Mouse (Mus musculus) frontal cortex, postnatal 36 days (tissue): Measurements from ENCODE around the gene Ttc7b.
A peak's percentile ranks its signal among the peaks of the same experiment; 100 is the strongest.

ENCODE experiments used
- DNase-seq, 2 experiments: peaks; one replicate each; pipeline ENCODE4 v3.0.0; 2022; ENCODE audit warnings: low spot score in 2 of 2

The Ttc7b gene

DNA sequence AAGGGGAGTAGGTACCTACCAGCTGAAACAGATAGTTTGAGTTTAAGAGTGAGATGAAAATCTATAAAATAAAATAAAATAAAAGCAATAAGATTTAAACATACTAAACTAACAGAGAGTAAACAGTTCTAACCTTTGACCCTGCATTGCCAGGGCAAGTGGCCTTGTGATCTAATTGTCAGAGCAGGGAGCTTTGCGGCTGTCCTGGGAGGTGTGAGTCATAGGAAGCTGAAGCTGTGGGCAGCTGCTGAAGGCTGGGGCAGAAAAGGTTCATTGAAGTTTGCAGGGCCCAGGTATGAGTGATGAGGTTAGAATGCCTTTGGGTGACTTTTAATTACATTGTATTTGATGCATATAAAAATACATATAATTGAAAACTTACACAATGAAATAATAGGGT, 5.3 kb upstream of the Ttc7b start:
- no peak for DNase-seq

GRCm38 (mm10) chr12:100520077-100520793, 391 bp downstream of the Ttc7b start:
- DNase-seq: peak; percentile 30 to 49

DNA sequence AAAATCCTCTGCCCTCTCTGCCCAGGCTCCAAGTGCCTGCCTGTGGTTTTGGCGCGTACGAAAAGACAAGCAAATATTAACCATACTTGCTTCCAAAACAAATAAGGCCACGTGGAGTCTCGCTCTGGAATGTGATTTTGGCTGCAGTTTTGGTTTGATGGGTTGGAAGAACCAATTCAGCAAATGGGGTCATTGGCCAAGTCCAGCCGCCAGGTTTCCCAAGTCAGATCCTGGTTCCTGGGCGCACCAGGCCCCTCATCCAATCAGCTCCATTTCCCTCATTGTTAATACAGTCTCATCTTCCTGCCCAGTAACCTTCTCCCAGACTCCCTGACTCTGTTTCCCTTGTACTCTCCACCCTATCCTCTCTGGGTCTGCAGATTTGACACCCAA, 946 bp downstream of the Ttc7b start:
- DNase-seq: peak in 1 of 2 experiments; percentile 31

DNA sequence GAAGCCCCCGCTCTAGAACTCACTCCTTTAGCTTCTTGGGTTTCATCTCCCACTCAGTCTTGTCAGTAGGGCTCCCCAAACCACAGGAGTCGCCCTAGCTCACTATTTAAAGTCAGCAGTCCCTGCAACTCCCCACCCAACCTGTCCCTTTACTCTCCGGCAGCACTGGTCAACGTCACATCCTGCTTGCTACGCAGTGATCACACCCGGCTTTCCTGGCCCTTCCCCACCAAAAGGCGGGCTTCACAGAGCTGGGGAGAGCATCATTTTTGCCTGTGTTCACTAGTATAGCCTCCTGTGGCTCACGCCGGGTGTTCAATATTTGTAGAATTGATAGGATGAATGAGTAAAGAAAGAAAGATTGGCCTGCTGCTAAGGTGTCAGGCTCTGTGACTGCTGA, 3.3 kb downstream of the Ttc7b start:
- DNase-seq: no peak

DNA sequence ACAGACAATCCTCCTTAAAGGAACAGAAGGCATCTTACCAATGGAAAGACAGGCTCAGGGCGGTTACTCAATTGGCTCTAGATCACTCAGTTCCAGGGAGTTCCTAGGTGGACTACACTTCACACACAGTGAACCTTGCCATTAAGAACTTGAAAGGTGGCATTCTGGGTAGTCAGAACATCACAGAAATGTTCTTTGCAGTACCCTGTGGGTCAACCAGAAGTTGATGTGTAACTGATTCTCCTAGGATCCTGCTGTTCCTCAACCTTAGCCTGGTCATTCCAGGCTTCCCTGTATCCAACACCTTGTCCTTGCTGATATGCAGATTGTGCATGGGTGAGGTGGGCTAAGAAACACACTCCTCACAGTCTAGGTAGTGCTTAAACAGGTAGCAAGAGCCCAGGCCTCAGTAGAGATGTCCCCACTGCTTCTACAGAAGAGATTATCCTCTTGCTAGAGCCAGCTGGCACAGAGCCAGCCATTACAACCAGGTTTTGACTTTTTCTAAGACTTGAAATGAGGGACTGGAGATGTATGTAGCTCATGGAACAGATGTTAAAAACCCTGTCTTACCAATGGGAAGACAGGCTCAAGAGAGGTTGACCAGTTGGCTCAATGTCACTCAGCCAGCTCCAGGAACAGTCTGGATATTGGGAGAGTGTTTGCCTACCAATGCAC, 4.3 kb downstream of the Ttc7b start:
- DNase-seq: no peak

DNA sequence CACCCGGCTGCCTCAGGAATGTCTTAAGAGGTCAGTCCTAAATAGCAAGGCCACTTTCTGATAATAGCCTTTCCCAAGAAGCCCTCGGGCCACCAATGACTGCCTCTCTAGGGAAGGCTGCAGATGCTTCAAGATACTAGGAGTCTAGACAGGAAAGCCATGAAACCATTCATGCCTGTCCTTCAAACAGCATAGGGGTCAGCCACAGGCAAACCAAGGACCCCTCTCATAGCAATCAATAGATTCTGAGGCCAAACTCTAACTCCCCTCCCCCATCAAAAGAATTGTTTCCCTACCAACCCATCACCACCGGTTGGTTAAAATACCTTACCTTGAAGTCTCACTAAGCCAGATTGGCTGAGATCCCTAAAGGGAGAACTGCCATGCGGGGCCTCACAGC, 5.1 kb downstream of the Ttc7b start:
- DNase-seq: no peak

- no peak for DNase-seq
Measured at GRCm38 (mm10) chr12:100514611-100515010, 6.0 kb downstream of the Ttc7b start.

GRCm38 (mm10) chr12:100513131-100513530, 7.5 kb downstream of the Ttc7b start:
- no peak for DNase-seq

DNA sequence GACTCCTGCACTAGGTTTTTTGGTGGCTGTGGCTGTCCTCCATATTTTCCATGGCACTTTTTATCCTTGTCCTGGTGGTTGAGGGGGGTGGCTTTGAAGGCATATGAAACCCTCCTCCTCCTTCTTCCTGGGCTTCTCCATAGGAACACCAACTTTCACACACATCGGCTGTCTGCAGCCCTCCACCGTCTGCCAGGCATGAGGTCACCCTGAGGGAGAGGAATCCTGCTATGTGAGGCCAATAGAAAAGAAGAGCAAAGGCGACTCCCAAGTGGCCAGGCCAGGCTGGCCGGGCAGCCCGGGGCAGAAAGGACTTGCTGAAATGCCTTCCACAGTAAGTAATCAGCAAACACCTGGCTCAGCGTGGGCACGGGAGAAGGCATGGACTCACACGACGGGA, 8.0 kb downstream of the Ttc7b start:
- no peak for DNase-seq

GRCm38 (mm10) chr12:100509615-100510282, 10.9 kb downstream of the Ttc7b start:
- no peak for DNase-seq

- DNase-seq: no peak
Measured at GRCm38 (mm10) chr12:100508668-100509067, 12.0 kb downstream of the Ttc7b start.

DNA sequence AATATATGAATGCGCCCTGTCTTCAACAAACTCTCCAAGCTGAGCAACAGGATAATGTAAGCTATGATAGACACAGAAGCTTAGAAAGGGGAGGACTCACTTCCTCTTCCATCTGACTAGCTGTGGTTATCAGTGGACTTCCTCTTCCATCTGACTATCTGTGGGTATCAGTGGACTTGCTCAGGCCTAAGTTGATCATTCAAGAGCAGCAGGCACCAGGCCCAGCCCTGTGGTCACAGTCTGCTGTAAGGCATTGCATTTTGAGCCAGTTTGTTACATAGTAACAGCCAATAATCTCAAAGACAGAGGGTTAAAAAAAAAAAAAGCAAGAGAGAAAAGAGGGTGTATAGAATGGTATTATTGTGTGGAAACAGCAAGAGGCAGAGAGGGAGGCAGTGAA, 15.1 kb downstream of the Ttc7b start:
- DNase-seq: no peak

DNA sequence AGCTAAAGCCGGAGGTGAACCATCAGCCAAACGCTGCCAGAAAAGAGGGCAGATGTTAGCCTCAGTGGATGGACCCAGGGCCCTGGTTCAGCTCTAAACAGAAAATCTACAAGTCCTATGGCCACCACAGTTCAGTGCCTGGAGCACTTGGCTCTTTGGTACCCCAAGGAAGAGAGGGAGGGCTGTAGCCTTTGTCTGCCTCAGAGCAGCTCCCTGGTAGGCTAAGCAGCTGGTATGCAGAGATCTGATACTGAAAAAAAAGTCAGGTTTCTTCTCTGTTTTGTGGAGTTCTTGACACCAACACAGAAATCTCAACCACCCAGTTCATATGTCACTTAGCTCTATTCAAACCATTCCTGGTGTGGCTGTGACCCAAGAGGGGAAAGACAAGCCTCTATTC, 16.0 kb downstream of the Ttc7b start:
- DNase-seq: no peak

- no peak for DNase-seq
Measured at GRCm38 (mm10) chr12:100503659-100504058, 17.0 kb downstream of the Ttc7b start.

- DNase-seq: no peak
Measured at GRCm38 (mm10) chr12:100502544-100502943, 18.1 kb downstream of the Ttc7b start.

GRCm38 (mm10) chr12:100501261-100501660, 19.4 kb downstream of the Ttc7b start:
- DNase-seq: no peak

- DNase-seq: no peak
Measured at GRCm38 (mm10) chr12:100499469-100499868, 21.2 kb downstream of the Ttc7b start.

DNA sequence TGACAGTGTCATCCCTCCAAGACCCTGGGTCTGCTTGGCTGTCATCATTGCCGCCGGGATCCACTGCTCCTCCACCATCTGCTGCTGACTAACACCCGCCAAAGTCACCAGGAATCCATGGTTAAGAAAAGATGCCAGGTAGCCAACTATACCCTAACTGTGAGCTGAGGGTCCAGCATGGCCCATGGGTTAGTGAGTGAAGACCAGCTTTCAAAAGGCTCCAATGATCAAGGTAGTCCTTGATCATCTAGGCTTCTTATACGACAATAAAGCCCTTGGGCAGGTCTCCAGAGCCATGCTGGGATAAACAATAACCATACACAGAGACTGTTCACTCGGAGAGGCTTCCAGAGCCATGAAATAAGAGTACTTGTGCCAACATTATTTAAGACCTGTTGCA, 22.6 kb downstream of the Ttc7b start:
- no peak for DNase-seq

DNA sequence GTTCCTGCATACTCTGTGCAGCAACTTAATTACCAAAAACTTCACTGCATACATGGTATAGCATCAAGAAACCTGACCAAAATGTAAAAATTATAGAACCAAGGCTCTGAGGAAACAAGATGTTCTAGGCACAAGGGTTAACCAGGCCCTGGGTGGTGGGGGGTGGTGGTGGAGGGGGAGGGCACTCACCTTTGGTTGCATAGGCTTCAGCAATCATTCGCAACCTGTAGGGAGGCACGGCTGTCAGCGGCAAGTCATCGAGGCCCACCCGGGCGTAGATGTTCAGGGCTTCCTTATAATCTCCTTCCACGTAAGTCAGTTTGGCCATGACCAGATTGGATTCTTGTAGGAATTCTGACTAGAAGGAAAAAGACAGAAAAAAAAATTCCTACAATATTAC, 25.5 kb downstream of the Ttc7b start:
- no peak for DNase-seq

GRCm38 (mm10) chr12:100493211-100493610, 27.4 kb downstream of the Ttc7b start:
- DNase-seq: peak in 1 of 2 experiments; percentile 75

- no peak for DNase-seq
Measured at GRCm38 (mm10) chr12:100492676-100493075, 27.9 kb downstream of the Ttc7b start.

DNA sequence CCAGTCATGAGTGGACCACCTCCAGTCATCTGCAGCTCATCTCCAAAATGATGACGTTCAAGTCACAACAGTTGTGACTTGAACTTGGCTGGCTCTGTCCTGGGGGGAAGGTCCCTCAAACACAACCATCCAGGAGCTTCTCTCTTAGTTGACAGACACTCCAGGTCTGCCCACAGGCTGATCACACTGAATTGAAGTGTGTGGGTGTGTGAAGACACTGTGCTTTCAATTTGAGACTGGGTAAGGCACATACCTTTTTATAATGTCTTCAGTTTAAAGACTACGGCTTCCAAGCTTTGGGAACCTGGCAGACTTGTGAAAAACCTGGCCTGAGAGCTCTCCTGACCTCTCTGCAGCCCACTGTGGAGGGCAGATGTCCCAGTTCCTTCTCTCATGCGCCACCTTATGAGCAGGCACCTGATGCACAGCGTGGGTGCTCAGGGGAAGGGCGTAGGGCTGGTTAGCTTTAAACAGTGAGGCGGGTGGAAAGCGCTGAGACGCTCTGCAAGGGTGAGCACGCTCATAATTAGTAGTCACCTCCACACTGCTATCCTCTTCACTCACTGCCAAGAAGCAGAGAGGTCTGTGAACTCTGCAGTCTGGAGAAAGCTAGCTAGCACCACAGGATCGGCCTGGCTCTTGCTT, 28.5 kb downstream of the Ttc7b start:
- no peak for DNase-seq
